Comparison of ENCODE assay signal across 8 mouse cellular contexts in the genomic region with DNA sequence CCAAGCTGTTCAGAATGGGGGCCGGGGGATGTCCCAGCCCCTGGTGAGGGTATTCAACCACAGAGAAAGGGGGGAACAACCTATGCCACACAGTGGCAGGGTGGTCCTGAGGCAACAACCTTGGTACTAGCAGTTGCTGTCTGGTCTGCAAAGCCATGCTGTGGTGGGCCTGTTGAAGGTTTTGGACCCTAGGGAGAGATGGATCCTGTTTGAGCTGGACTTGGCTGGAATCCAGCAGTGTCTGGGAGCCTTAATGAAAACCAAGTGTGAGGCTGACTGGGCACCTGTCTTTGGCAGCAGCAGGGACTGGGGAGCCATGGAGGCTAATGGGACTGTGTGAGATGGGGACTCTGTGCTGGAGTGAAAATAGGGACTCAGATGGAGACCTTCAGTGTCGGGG. TPM values are rescaled to one million over a fixed set of nuclear protein-coding genes. Genes with fewer than 3 reads are reported as not detected.
DNase-seq lines count a peak whose midpoint lies in the region; ATAC-seq and TF ChIP-seq lines count a peak whose summit lies in the region.

No protein-coding gene starts in this region.

- peak; percentile 2; the same call in 1 of the 2 replicates for ATAC-seq in heart, embryonic 16.5 days (replicated peaks; ENCODE audit: extremely low read depth, insufficient read depth, low FRiP score)
- no peak for ATAC-seq in cerebellum, adult (ENCODE audit: insufficient number of reproducible peaks, low FRiP score, low TSS enrichment)

- no peaks in the 10 kb centered on the region for H3K36me3 ChIP-seq in heart, embryonic 16.5 days (ENCODE audit: control insufficient read depth, insufficient read depth)
- no peaks in the 10 kb centered on the region for H3K36me3 ChIP-seq in myocyte (ENCODE audit: control insufficient read depth, insufficient read depth)

- H3K79me2 ChIP-seq in myocyte (ENCODE audit: control insufficient read depth, insufficient read depth) = no peaks in the 10 kb centered on the region

- TF ChIP-seq POLR2A in myocyte (IDR thresholded peaks at IDR 0.05; ENCODE audit: insufficient read length, low read depth) = no peak

- peak; percentile 43 for DNase-seq in thymus, postnatal 4 days
- no peak for DNase-seq in thymus, postnatal 0 days (ENCODE audit: low spot score)
- peak; percentile 77 for DNase-seq in kidney, postnatal 10 days
- DNase-seq in frontal cortex, postnatal 25 days (ENCODE audit: low spot score in 2 of 2) = no peak
- no peak for DNase-seq in layer of hippocampus, postnatal 36 days

- peaks cover 52% of the 10 kb centered on the region for H3K4me1 ChIP-seq in heart, embryonic 16.5 days (ENCODE audit: control insufficient read depth, insufficient read depth, low read length)

- no peak overlapping the region for H3ac ChIP-seq in myocyte (ENCODE audit: control insufficient read depth, insufficient read length)

- 34% methylated on average over 2 of the region's 2 CpGs for WGBS in heart, embryonic 16.5 days

- H3K4me3 ChIP-seq in heart, embryonic 16.5 days (ENCODE audit: low read length) = peak overlapping the region; percentile 33
- peak overlapping the region; percentile 17 for H3K4me3 ChIP-seq in myocyte

- peak overlapping the region; percentile 57 for H3K4me2 ChIP-seq in heart, embryonic 16.5 days (ENCODE audit: low read depth, low read length)
- H3K4me2 ChIP-seq in myocyte (ENCODE audit: low read depth) = peak overlapping the region; percentile 42

- peak overlapping the region; percentile 63 for H3K27ac ChIP-seq in heart, embryonic 16.5 days (ENCODE audit: low read length)

- peaks cover 10% of the 10 kb centered on the region for H3K27me3 ChIP-seq in heart, embryonic 16.5 days (ENCODE audit: control insufficient read depth, insufficient read depth, low read length)
- peaks cover 18% of the 10 kb centered on the region for H3K27me3 ChIP-seq in myocyte (ENCODE audit: control insufficient read depth, insufficient read depth, insufficient read length)

- peak overlapping the region; percentile 44 for H3K9ac ChIP-seq in heart, embryonic 16.5 days (ENCODE audit: low read length)

- H3K9me3 ChIP-seq in heart, embryonic 16.5 days (replicated peaks; ENCODE audit: control insufficient read depth, low read length) = no peaks in the 10 kb centered on the region

TF ChIP-seq in myocyte, 11 proteins besides CTCF, POLR2A, EP300 and RAD21:
- TF ChIP-seq MYOD1 (IDR thresholded peaks at IDR 0.05; ENCODE audit: control insufficient read depth in 1 of 3, insufficient read length in 2 of 3, low read depth in 2 of 3) (peak in 2 of 3 experiments; percentile 46 to 57), SRF (IDR thresholded peaks at IDR 0.05; ENCODE audit: control insufficient read depth, insufficient read length, low read depth) (no peak), TCF12 (IDR thresholded peaks at IDR 0.05; ENCODE audit: insufficient read depth, poor library complexity, severe bottlenecking) (no peak), E2F4 (IDR thresholded peaks at IDR 0.05; ENCODE audit: insufficient read depth) (no peak), REST (IDR thresholded peaks at IDR 0.05; ENCODE audit: insufficient read depth, insufficient read length) (no peak), POLR2AphosphoS2 (IDR thresholded peaks at IDR 0.05; ENCODE audit: insufficient read length, low read depth) (no peak), USF1 (IDR thresholded peaks at IDR 0.05; ENCODE audit: low read depth) (no peak), TCF3 (IDR thresholded peaks at IDR 0.05; ENCODE audit: insufficient read length, low read depth) (no peak), CEBPB (IDR thresholded peaks at IDR 0.05; ENCODE audit: insufficient read depth, poor library complexity, severe bottlenecking) (no peak), MYOG (IDR thresholded peaks at IDR 0.05; ENCODE audit: control insufficient read depth in 1 of 3, insufficient read depth in 1 of 3, insufficient read length in 2 of 3, low read depth in 2 of 3) (peak in 1 of 3 experiments; percentile 12), MAX (IDR thresholded peaks at IDR 0.05; ENCODE audit: low read depth) (no peak)
TF ChIP-seq in myocyte: peak in this region for 2.

RNA-seq across cellular contexts. Expression of gene Adamtsl2, which starts 0.5 kb away (rescaled TPM):
- 2.0 and 2.1 TPM in 2 replicates for polyA plus RNA-seq in thymus, postnatal 0 days (2015; fragmentation: Nextera tagmentation; extraction: Ambion mirVana)
- 12.4 and 14.8 TPM in 2 replicates for polyA plus RNA-seq in heart, embryonic 16.5 days (2015; fragmentation: Nextera tagmentation; extraction: Ambion mirVana)
- 17.6 TPM for polyA plus RNA-seq in myocyte (2012; fragmentation: generic; extraction: Trizol)
- 10 to 100 TPM; 10.5 to 12.3 TPM for total RNA-seq in layer of hippocampus, postnatal 36 days (2021)

RNA-seq across cellular contexts. Expression of gene Mymk, which starts 7.7 kb away (rescaled TPM):
- 1.1 and 1.3 TPM in 2 replicates for polyA plus RNA-seq in thymus, postnatal 0 days (2015; fragmentation: Nextera tagmentation; extraction: Ambion mirVana)
- polyA plus RNA-seq in heart, embryonic 16.5 days (2015; fragmentation: Nextera tagmentation; extraction: Ambion mirVana) = 0.84 and 1.1 TPM in 2 replicates
- 1,410 TPM for polyA plus RNA-seq in myocyte (2012; fragmentation: generic; extraction: Trizol)
- total RNA-seq in layer of hippocampus, postnatal 36 days (2021) = under 1 TPM; 0.46 to 0.77 TPM

RNA-seq across cellular contexts. Expression of gene Slc2a6, which starts 51.9 kb away (rescaled TPM):
- 2.6 and 3.1 TPM in 2 replicates for polyA plus RNA-seq in thymus, postnatal 0 days (2015; fragmentation: Nextera tagmentation; extraction: Ambion mirVana)
- 0.64 and 0.65 TPM in 2 replicates for polyA plus RNA-seq in heart, embryonic 16.5 days (2015; fragmentation: Nextera tagmentation; extraction: Ambion mirVana)
- 102 TPM for polyA plus RNA-seq in myocyte (2012; fragmentation: generic; extraction: Trizol)
- 10 to 100 TPM; 40.1 to 44.9 TPM for total RNA-seq in layer of hippocampus, postnatal 36 days (2021)

Comparison
In these comparisons a context has a peak if more than half of its experiments do, and no peak if none do; other contexts are left out.
1. DNase-seq: peak in thymus, postnatal 4 days (single experiment) and kidney, postnatal 10 days (single experiment); none in thymus, postnatal 0 days (single experiment), frontal cortex, postnatal 25 days (0 of 2) and layer of hippocampus, postnatal 36 days (0 of 2).
2. RNA of gene Mymk, which starts 7.7 kb away (polyA plus RNA-seq): 1,410 TPM in myocyte (single experiment); 0.84 to 1.1 TPM in heart, embryonic 16.5 days and 1.1 to 1.3 TPM in thymus, postnatal 0 days; every median in the first group is over 100 times any median in the second.
3. RNA of gene Slc2a6, which starts 51.9 kb away (polyA plus RNA-seq): 102 TPM in myocyte (single experiment); 2.6 to 3.1 TPM in thymus, postnatal 0 days and 0.64 to 0.65 TPM in heart, embryonic 16.5 days; every median in the first group is over 10 times any median in the second.